Mouse (Mus musculus) intestine, embryonic 14.5 days (tissue): ENCODE measurements around the gene Atrip. TPM values are rescaled to one million over a fixed set of nuclear protein-coding genes. Genes with fewer than 3 reads are reported as not detected.

Experiments
- ATAC-seq: fragments of 200-750 bp; cut with Nextera tagmentation; replicated peaks from 2 replicates; pipeline ENCODE4 v1.8.0; 2017; ENCODE audit warnings: low read depth, moderate number of reproducible peaks, moderate TSS enrichment, moderate library complexity; ENCODE audit not compliant: low FRiP score, low TSS enrichment
- DNase-seq: peaks from one replicate; pipeline ENCODE4 v3.0.0-alpha.2; 2018; ENCODE audit warnings: low spot score
- H3K27ac ChIP-seq: fragments of 300-500 bp; sonication (generic); 2 replicates; pipeline ENCODE4 v1.5.1; 2014; ENCODE audit warnings: low read depth, mild to moderate bottlenecking, control low read depth
- H3K27me3 ChIP-seq: fragments of 300-500 bp; sonication (generic); replicated peaks from 2 replicates; pipeline ENCODE4 v1.6.1; 2014; ENCODE audit warnings: low read length, control low read depth; ENCODE audit not compliant: control insufficient read depth, insufficient read depth
- H3K36me3 ChIP-seq: fragments of 300-500 bp; sonication (generic); 2 replicates; pipeline ENCODE4 v1.6.1; 2014; ENCODE audit warnings: low read length, control low read depth; ENCODE audit not compliant: control insufficient read depth, insufficient read depth
- H3K4me1 ChIP-seq: fragments of 300-500 bp; sonication (generic); replicated peaks from 2 replicates; pipeline ENCODE4 v1.6.1; 2014; ENCODE audit warnings: low read length, control low read depth, mixed read lengths; ENCODE audit not compliant: control insufficient read depth, insufficient read depth
- H3K4me2 ChIP-seq: fragments of 300-500 bp; sonication (generic); 2 replicates; pipeline ENCODE4 v1.6.1; 2014; ENCODE audit warnings: low read length
- H3K4me3 ChIP-seq: fragments of 300-500 bp; sonication (generic); 2 replicates; pipeline ENCODE4 v1.5.1; 2014; ENCODE audit warnings: low read depth, low read length, control low read depth, mixed read lengths
- H3K9ac ChIP-seq: fragments of 300-500 bp; sonication (generic); 2 replicates; pipeline ENCODE4 v1.6.1; 2014; ENCODE audit warnings: mild to moderate bottlenecking, low read length
- H3K9me3 ChIP-seq: fragments of 300-500 bp; sonication (generic); 2 replicates; pipeline ENCODE4 v1.6.1; 2016; ENCODE audit warnings: low read length, control low read depth; ENCODE audit not compliant: control insufficient read depth
- WGBS: fragments of 180-500 bp; shearing (Covaris S2); extraction: QIAGEN DNeasy Blood & Tissue Kit; methylation state at CpG from one replicate; pipeline ENCODE4 v1.1.7; 2014; 5-methylcytosine and 5-hydroxymethylcytosine counted together
- polyA plus RNA-seq: library from polyadenylated mRNA; unstranded; fragments of >200 nt; fragmentation: Nextera tagmentation; extraction: Ambion mirVana; gene quantifications from 2 replicates; pipeline ENCODE4 v1.2.1, GENCODE M21; 2014

The Atrip gene
- polyA plus RNA-seq, 1 experiment from 2014 or later, result 28.2 TPM

GRCm38 (mm10) chr9:109058006-109058765, 15.7 kb downstream of the Atrip start:
- Histone ChIP-seq H3K27ac (peak overlapping the region; percentile 85; the same call in 1 of the 2 replicates), H3K9me3 (no peaks in the 10 kb centered on the region), H3K27me3 (no peaks in the 10 kb centered on the region), H3K36me3 (peaks cover 46% of the 10 kb centered on the region), H3K9ac (no peak overlapping the region; the same call in 1 of the 2 replicates), H3K4me3 (no peak overlapping the region), H3K4me2 (peak overlapping the region; percentile 52), H3K4me1 (peaks cover 13% of the 10 kb centered on the region)
- DNase-seq (no peak), ATAC-seq (no peak)
- 93% methylated on average over 19 of the region's 19 CpGs for WGBS

GRCm38 (mm10) chr9:109057543-109057942, 16.4 kb downstream of the Atrip start:
- Histone ChIP-seq H3K4me1 (peaks cover 13% of the 10 kb centered on the region), H3K36me3 (peaks cover 46% of the 10 kb centered on the region), H3K4me3 (no peak overlapping the region), H3K4me2 (no peak overlapping the region), H3K27ac (no peak overlapping the region), H3K9me3 (no peaks in the 10 kb centered on the region), H3K27me3 (no peaks in the 10 kb centered on the region), H3K9ac (no peak overlapping the region)
- DNase-seq (no peak), ATAC-seq (no peak)
- 92% methylated on average over 5 of the region's 5 CpGs for WGBS

GRCm38 (mm10) chr9:109056916-109057315, 17.0 kb downstream of the Atrip start:
- Histone ChIP-seq H3K4me2 (no peak overlapping the region), H3K36me3 (peaks cover 41% of the 10 kb centered on the region), H3K4me3 (no peak overlapping the region), H3K9me3 (no peaks in the 10 kb centered on the region), H3K27me3 (no peaks in the 10 kb centered on the region), H3K9ac (no peak overlapping the region), H3K4me1 (peaks cover 13% of the 10 kb centered on the region), H3K27ac (no peak overlapping the region)
- DNase-seq, result no peak
- ATAC-seq, result no peak
- WGBS, result 95% methylated on average over 4 of the region's 4 CpGs

GRCm38 (mm10) chr9:109056081-109056690, 17.7 kb downstream of the Atrip start:
- H3K4me3 ChIP-seq, result no peak overlapping the region
- H3K36me3 ChIP-seq, result peaks cover 41% of the 10 kb centered on the region
- no peak overlapping the region for H3K27ac ChIP-seq
- DNase-seq (no peak), ATAC-seq (no peak)
- 93% methylated on average over 17 of the region's 17 CpGs for WGBS
- H3K9me3 ChIP-seq, result no peaks in the 10 kb centered on the region
- no peak overlapping the region for H3K4me2 ChIP-seq
- no peaks in the 10 kb centered on the region for H3K27me3 ChIP-seq
- peaks cover 13% of the 10 kb centered on the region for H3K4me1 ChIP-seq
- H3K9ac ChIP-seq, result no peak overlapping the region

GRCm38 (mm10) chr9:109055271-109056030, 18.5 kb downstream of the Atrip start:
- Histone ChIP-seq H3K4me2 (peak overlapping the region; percentile 50), H3K4me1 (peaks cover 13% of the 10 kb centered on the region), H3K36me3 (peaks cover 42% of the 10 kb centered on the region), H3K27ac (peak overlapping the region; percentile 28; the same call in 1 of the 2 replicates), H3K9ac (peak overlapping the region; percentile 20; the same call in 1 of the 2 replicates), H3K27me3 (no peaks in the 10 kb centered on the region), H3K4me3 (peak overlapping the region; percentile 27), H3K9me3 (no peaks in the 10 kb centered on the region)
- no peak for ATAC-seq
- 90% methylated on average over 12 of the region's 12 CpGs for WGBS
- DNase-seq, result no peak

GRCm38 (mm10) chr9:109054712-109055111, 19.2 kb downstream of the Atrip start:
- Histone ChIP-seq H3K4me1 (peaks cover 13% of the 10 kb centered on the region), H3K27me3 (no peaks in the 10 kb centered on the region), H3K27ac (peak overlapping the region; percentile 62), H3K4me2 (peak overlapping the region; percentile 50), H3K4me3 (peak overlapping the region; percentile 27), H3K36me3 (peaks cover 42% of the 10 kb centered on the region), H3K9me3 (no peaks in the 10 kb centered on the region), H3K9ac (peak overlapping the region; percentile 20)
- DNase-seq, result no peak
- ATAC-seq, result peak; percentile 55
- WGBS, result 2% methylated on average over 7 of the region's 7 CpGs

- Histone ChIP-seq H3K4me2 (no peak overlapping the region), H3K36me3 (peaks cover 46% of the 10 kb centered on the region), H3K9me3 (no peaks in the 10 kb centered on the region), H3K27me3 (no peaks in the 10 kb centered on the region), H3K9ac (no peak overlapping the region), H3K27ac (no peak overlapping the region), H3K4me3 (no peak overlapping the region), H3K4me1 (peaks cover 12% of the 10 kb centered on the region)
- DNase-seq (no peak), ATAC-seq (no peak)
- WGBS, result 79% methylated on average over 6 of the region's 6 CpGs
These were observed 20.1 kb downstream of the Atrip start for GRCm38 (mm10) chr9:109053851-109054250.

GRCm38 (mm10) chr9:109053366-109053765, 20.6 kb downstream of the Atrip start:
- H3K4me1 ChIP-seq, result peaks cover 7% of the 10 kb centered on the region
- H3K36me3 ChIP-seq, result peaks cover 43% of the 10 kb centered on the region
- no peak overlapping the region for H3K27ac ChIP-seq
- no peak overlapping the region for H3K4me2 ChIP-seq
- ATAC-seq (no peak), DNase-seq (no peak)
- WGBS, result 81% methylated on average over 3 of the region's 3 CpGs
- no peaks in the 10 kb centered on the region for H3K27me3 ChIP-seq
- H3K9me3 ChIP-seq, result no peaks in the 10 kb centered on the region
- no peak overlapping the region for H3K4me3 ChIP-seq
- no peak overlapping the region for H3K9ac ChIP-seq
